Mouse (Mus musculus): ENCODE measurements around the gene Eif2s1. TPM values are rescaled to one million over a fixed set of nuclear protein-coding genes. Genes with fewer than 3 reads are reported as not detected.
"Not testable (repeated sequence)": the region's sequence is repeated elsewhere in the genome, so short reads cannot be mapped to it uniquely, and the experiment has no call there.

The Eif2s1 gene
- polyA plus RNA-seq, 1 experiment from 2014 or later: 310 TPM

DNA sequence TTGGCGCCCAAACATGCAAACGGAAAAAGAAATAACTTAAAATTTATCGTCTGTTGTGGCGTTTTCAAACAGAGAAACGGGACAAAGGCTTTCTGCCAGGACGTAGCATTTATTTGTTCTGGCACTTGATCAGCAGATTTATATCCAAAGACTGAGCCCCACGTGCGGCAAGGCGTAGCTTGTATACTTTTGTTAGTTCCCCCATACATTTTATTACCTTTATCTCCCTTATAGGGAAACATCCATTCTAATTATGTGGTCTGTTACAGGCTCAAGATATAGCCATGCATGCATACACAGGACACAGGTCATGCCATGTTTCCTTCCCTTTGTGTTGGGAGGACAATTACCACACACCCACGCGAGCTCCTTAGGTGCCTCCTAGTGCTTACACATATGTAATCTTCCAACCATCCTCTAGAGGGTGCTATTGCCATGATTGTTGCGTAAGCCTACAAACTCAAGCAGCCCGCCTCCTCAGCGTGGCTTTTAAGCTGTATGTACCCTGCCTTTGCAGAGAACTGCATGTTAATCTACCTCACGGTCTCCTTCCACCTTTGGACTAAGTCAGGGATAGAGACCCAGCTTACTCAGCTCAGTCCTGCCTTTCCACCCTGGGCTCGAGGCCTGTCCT is 57.6 kb downstream of the Eif2s1 start:
- Histone ChIP-seq H3K9me3 (no peaks in the 10 kb centered on the region), H3K4me1 (peaks cover 11% of the 10 kb centered on the region; the same call in 1 of the 2 replicates), H3K27me3 (replicated peaks; ENCODE audit: low read depth, poor library complexity, severe bottlenecking) (peaks cover 8% of the 10 kb centered on the region), H3K36me3 (replicated peaks) (no peaks in the 10 kb centered on the region), H3K4me3 (no peak overlapping the region), H3K27ac (replicated peaks) (no peak overlapping the region)
- DNase-seq (ENCODE audit: low spot score): peak; percentile 58
- 35% methylated on average over 16 of the region's 16 CpGs for WGBS

DNA sequence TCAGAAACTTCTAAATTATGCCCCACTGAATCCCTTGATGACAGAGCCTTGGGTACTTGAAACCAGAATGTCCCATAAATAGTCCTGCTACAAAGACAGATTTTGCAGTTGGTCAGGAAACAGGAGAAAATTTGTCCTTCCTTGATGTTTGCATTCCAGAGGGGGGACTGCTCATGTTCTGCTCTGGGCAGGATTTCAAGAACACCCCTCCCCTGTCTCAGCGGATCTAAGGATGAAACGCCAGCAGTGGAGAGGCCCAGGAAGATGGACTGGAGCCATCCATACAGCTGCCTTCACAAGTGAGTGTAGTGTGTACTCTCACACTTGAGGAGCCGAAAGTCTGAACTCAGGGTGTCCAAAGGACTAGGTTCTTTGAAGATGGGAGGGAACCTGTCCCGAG is 59.8 kb downstream of the Eif2s1 start:
- 78% methylated on average over 4 of the region's 4 CpGs for WGBS

DNA sequence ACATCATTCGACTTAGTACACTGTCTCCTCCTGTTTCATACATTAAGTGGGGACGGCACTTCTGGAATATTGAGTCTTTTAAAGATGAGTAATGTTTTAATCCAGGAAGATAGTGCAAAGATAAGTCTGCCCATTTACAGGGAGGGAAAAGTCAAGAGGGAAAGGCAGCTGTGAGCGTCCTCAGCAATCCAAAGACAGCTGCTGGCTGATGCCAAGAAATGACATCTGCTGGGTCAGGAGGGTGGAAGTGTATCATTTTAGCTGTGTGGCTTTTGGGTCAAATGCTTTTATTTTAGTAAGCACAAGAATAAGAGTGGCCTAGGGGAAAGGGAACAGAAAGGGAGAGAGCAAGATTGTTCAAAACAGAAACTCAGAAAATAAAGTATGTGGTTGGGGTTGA is 60.4 kb downstream of the Eif2s1 start:
- H3K27ac ChIP-seq (replicated peaks): no peak overlapping the region
- H3K4me1 ChIP-seq: peaks cover 11% of the 10 kb centered on the region; the same call in 1 of the 2 replicates
- no peak for DNase-seq (ENCODE audit: low spot score)
- no peaks in the 10 kb centered on the region for H3K9me3 ChIP-seq
- H3K27me3 ChIP-seq (replicated peaks; ENCODE audit: low read depth, poor library complexity, severe bottlenecking): no peaks in the 10 kb centered on the region
- no peak overlapping the region for H3K4me3 ChIP-seq
- no peaks in the 10 kb centered on the region for H3K36me3 ChIP-seq (replicated peaks)
- 79% methylated on average over 3 of the region's 3 CpGs for WGBS

More for the DNA sequence above, 59.8 kb downstream of the Eif2s1 start:
- no peak overlapping the region for H3K27ac ChIP-seq (replicated peaks)
- no peak overlapping the region for H3K4me3 ChIP-seq
- no peaks in the 10 kb centered on the region for H3K36me3 ChIP-seq (replicated peaks)
- no peak for DNase-seq (ENCODE audit: low spot score)
- H3K4me1 ChIP-seq: peaks cover 11% of the 10 kb centered on the region; the same call in 1 of the 2 replicates
- no peaks in the 10 kb centered on the region for H3K27me3 ChIP-seq (replicated peaks; ENCODE audit: low read depth, poor library complexity, severe bottlenecking)
- H3K9me3 ChIP-seq: no peaks in the 10 kb centered on the region

DNA sequence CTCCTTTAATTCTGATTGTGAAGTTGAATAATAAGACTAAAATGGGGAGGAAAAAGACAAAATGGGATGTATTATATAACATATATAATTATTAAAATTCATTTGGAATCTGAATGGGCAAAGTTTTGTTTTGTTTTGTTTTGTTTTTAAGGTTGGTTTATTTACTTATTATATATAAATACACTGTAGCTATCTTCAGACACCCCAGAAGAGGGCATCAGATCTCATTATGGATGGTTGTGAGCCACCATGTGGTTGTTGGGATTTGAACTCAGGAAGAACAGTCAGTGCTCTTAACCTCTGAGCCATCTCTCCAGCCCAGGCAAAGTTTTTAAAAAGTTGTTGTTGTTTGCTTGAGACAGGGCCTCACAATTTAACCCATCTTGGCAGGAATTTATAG is 61.4 kb downstream of the Eif2s1 start:
- not testable (repeated sequence) for H3K27me3 ChIP-seq (replicated peaks; ENCODE audit: low read depth, poor library complexity, severe bottlenecking); H3K36me3 ChIP-seq (replicated peaks); H3K4me3 ChIP-seq; DNase-seq (ENCODE audit: low spot score); H3K9me3 ChIP-seq; H3K27ac ChIP-seq (replicated peaks)
- H3K4me1 ChIP-seq: peaks cover 11% of the 10 kb centered on the region; the same call in 1 of the 2 replicates

DNA sequence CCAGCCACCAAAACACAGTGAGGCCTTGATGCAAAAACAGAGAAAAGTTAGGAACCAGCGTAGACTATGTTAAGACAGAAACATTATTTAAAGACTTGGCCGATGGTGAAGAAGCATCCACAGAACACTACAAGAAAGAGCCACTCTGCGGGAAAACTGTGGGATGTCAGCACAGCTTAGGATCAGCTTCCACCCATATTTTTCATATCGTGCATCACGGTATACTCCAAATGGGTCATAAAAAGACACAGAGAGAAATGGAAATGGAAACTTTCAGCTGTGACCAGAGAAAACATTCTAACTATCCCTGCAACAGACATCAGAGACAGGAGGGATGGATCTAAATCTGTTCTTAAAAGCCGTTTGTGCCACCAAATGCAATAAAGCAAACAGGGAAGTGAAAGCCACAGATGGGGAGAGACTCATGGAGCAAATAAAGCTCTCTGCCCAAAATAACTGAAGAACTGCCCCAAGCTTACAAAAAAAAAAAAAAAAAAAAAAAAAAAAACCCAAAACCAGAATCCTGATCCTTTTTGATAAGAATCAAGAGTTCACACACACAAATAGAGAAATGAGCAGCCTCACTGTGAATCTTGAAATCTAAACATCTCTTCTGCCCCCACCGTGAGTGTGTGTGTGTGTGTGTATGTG is 62.0 kb downstream of the Eif2s1 start:
- H3K4me1 ChIP-seq: peaks cover 6% of the 10 kb centered on the region; the same call in 1 of the 2 replicates
- WGBS: 90% methylated on average over 7 of the region's 7 CpGs
- DNase-seq (ENCODE audit: low spot score): no peak
- no peak overlapping the region for H3K27ac ChIP-seq (replicated peaks)
- no peaks in the 10 kb centered on the region; the same call in 1 of the 2 replicates for H3K27me3 ChIP-seq (replicated peaks; ENCODE audit: low read depth, poor library complexity, severe bottlenecking)
- no peak overlapping the region for H3K4me3 ChIP-seq
- H3K9me3 ChIP-seq: no peaks in the 10 kb centered on the region
- no peaks in the 10 kb centered on the region for H3K36me3 ChIP-seq (replicated peaks)

DNA sequence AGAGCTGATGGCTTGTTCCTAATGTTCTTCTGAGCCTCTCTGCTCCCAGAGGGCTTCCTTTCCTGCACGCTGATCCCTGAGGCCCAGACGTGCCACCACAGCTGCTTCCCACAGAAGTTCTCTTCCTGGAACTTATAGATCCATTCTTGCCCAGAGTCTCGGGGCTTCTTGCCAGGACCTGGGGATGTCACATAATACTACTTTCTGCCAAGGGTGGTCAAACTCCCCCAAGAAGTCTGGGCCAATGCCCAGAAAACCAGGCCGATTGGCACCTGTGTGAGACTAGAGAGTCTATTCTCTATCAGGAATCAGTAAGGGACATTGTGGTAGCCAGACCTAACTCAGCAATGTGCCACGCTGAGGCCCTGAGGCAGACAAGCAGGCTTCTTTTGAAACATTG is 65.7 kb downstream of the Eif2s1 start:
- H3K27me3 ChIP-seq (replicated peaks; ENCODE audit: low read depth, poor library complexity, severe bottlenecking): no peaks in the 10 kb centered on the region; the same call in 1 of the 2 replicates
- 85% methylated on average over 5 of the region's 5 CpGs for WGBS
- DNase-seq (ENCODE audit: low spot score): no peak

DNA sequence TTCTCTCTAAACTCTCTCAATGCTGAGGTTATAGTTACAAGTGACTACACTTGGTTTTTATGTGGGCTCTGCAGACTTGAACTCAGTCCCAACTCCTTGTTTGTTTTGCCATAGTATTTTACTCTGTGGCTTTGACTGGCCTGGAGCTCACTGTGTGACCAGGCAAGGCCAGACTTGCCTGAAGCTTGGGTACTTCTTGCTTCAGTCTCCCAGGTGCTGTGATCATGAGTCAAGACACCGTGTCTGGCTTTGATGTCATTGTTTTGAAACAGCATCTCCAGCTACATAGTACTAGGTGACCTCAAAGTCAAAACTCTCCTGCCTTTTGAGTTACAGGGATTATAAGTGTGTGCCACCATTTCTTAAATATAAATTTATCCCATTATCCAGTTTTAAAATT is 68.3 kb downstream of the Eif2s1 start:
- Histone ChIP-seq H3K9me3 (no peaks in the 10 kb centered on the region), H3K4me1 (peaks cover 3% of the 10 kb centered on the region; the same call in 1 of the 2 replicates), H3K4me3 (no peak overlapping the region), H3K27me3 (replicated peaks; ENCODE audit: low read depth, poor library complexity, severe bottlenecking) (no peaks in the 10 kb centered on the region; the same call in 1 of the 2 replicates), H3K27ac (replicated peaks) (no peak overlapping the region), H3K36me3 (replicated peaks) (no peaks in the 10 kb centered on the region)
- DNase-seq (ENCODE audit: low spot score): no peak
- WGBS: 85% methylated on average over 1 of the region's 1 CpGs

More for the DNA sequence above, 65.7 kb downstream of the Eif2s1 start:
- Histone ChIP-seq H3K36me3 (replicated peaks) (no peaks in the 10 kb centered on the region), H3K27ac (replicated peaks) (no peak overlapping the region), H3K9me3 (no peaks in the 10 kb centered on the region), H3K4me1 (peaks cover 3% of the 10 kb centered on the region; the same call in 1 of the 2 replicates), H3K4me3 (no peak overlapping the region)

DNA sequence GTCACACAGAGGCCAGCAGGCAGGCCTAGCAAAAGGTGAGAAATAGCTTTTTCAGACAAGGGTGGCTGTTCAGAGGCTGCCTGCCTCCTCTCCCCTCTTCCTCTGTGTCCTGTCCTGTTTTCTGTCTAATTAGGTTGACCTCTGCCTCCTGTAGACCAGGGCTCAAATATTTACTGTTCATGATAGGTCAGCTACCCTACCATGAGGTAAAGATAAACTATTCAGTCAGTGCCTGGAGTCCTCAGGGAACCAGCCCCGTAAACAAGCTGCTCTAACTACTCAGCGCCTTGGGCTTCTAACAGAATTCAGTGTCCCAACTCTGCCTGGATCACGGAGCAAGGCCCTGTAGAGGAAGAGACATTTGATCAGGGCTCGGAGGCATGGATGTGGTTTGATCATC is 74.9 kb downstream of the Eif2s1 start:
- no peaks in the 10 kb centered on the region for H3K9me3 ChIP-seq
- H3K36me3 ChIP-seq (replicated peaks): no peaks in the 10 kb centered on the region
- peaks cover 6% of the 10 kb centered on the region for H3K4me1 ChIP-seq
- peak; percentile 19 for DNase-seq (ENCODE audit: low spot score)
- no peaks in the 10 kb centered on the region for H3K27me3 ChIP-seq (replicated peaks; ENCODE audit: low read depth, poor library complexity, severe bottlenecking)
- H3K4me3 ChIP-seq: no peak overlapping the region
- WGBS: 39% methylated on average over 4 of the region's 4 CpGs
- no peak overlapping the region; the same call in 1 of the 2 replicates for H3K27ac ChIP-seq (replicated peaks)

Other genes with a start within 250 kb of the Eif2s1 start
- not detected in 2 replicates for gene Fam71d, start 170.3 kb upstream of the Eif2s1 start, polyA plus RNA-seq (2016; fragmentation: Nextera tagmentation; extraction: Ambion mirVana)
- 28.7 and 29.6 TPM in 2 replicates for gene Mpp5, start 112.9 kb upstream of the Eif2s1 start, polyA plus RNA-seq (2016; fragmentation: Nextera tagmentation; extraction: Ambion mirVana)
- gene Atp6v1d, start 181 bp upstream of the Eif2s1 start, polyA plus RNA-seq (2016; fragmentation: Nextera tagmentation; extraction: Ambion mirVana): 67.7 and 67.9 TPM in 2 replicates
- 2.1 and 3.2 TPM in 2 replicates for gene Plek2, start 45.1 kb downstream of the Eif2s1 start, polyA plus RNA-seq (2016; fragmentation: Nextera tagmentation; extraction: Ambion mirVana)
- 3.5 and 3.8 TPM in 2 replicates for gene Tmem229b, start 145.8 kb downstream of the Eif2s1 start, polyA plus RNA-seq (2016; fragmentation: Nextera tagmentation; extraction: Ambion mirVana)
- 4.3 and 5.9 TPM in 2 replicates for gene Plekhh1, start 167.3 kb downstream of the Eif2s1 start, polyA plus RNA-seq (2016; fragmentation: Nextera tagmentation; extraction: Ambion mirVana)
- gene Pigh, start 227.8 kb downstream of the Eif2s1 start, polyA plus RNA-seq (2016; fragmentation: Nextera tagmentation; extraction: Ambion mirVana): 32.7 and 33.4 TPM in 2 replicates